Mouse (Mus musculus): Measurements from ENCODE around the gene Pimreg.
A peak's percentile ranks its signal among the peaks of the same experiment; 100 is the strongest.

Gene Pimreg

DNA sequence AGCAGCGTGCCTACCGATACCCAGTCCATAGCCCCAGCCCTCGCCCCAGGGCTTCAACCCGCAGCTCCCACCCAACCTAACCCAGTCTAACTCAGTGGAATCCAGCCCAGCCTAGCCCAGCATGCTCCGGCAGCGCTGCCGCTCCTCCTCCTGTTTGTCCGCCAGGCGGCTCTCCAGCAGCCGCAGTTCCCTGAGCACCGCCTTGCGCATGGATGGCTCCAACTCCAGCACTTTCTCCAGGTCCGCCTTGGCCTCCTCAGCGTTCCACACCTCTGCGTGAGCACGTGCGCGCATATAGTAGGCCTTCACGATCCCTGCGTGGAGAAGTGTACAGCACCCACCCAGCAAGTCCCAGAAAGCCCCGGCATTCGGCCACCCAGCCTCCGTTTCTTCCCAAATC, 12.7 kb upstream of the Pimreg start:
- DNase-seq (ENCODE audit: low read depth, low spot score): no peak

- DNase-seq (ENCODE audit: low read depth, low spot score): no peak
These were observed 10.5 kb upstream of the Pimreg start for GRCm38 (mm10) chr11:72031353-72031752.

DNA sequence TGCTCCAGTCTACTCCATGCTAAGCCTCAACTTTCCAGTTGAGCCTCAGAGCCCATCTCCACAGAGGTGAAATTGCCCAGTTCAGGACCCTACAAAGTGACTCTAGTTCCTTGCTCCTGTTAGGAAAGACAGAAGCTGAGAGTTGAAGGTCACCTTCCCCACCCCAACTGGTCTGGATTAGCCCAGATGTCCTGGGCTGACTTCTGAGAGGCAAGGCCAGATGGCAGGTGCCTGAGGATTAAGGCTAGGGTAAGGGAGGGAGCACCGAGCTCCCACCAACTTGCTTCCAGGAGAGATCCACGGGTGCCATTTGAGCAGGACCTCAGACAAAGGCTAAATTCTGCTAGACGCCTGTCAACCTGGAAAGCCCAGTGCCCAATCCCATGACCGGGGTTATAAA, 9.7 kb upstream of the Pimreg start:
- no peak for DNase-seq (ENCODE audit: low read depth, low spot score)

DNA sequence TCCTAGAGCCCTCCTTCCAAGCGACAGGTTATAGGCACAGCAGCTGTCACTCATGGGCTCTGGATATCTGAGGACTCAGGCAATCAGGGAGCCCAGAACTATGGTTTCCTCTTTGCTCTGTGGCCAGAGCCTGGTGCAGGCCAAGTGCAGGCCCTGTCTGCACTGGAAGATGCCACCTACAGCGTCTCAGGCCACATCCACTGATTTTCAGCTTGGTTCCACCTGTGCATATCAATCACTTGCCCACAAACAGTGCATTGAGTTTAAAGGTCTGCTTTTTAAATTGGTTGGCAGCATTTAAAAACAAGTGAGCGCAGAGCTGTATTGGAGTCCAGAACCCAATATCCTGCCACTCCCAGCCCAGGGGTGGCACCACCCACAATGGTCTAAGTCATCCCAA, 9.2 kb upstream of the Pimreg start:
- no peak for DNase-seq (ENCODE audit: low read depth, low spot score)

DNA sequence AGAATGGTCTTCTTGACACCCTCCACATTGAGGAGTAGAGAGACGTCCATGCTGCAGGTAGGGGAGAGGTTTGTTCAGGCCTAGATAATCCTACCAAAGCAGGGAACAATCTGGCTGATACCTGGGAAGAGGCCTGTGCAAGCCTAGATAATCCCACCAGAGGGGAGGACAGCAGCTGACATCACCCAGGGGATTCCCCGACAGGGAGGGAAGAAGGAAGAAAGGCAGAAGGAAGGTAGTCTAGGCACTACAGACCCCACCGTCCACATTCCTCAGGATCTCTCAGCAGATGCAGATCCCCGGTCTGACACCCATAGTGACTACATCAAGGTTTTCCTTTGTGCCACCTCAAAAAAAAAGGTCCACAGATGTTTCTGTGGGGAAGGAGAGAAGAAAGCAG, 4.4 kb upstream of the Pimreg start, which contains the start of gene Aipl1:
Gene Aipl1, minus strand, starts transcription at position 101 of the 400 bp plus-strand sequence.
- no peak for DNase-seq (ENCODE audit: low read depth, low spot score)

DNA sequence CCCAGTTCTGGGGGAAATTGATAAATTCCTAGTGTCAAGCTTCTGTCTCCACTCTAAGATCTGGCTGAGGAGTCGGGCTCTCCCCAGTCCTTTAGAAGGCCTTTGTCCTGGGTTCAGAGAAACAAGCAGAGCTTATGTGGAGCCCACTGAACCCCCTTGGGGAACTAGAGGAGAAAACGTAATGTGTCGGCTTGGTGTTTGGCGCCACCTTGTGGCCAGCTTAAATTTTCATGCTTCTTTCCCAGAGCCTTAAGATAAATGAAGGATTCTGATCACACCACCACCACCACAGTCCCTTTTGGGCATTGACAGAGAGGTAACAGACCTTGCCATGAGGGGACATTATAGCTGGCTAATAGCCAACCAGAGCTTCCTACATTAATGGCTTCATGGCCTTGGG, 3.8 kb upstream of the Pimreg start:
- peak; percentile 83 for DNase-seq (ENCODE audit: low read depth, low spot score)

DNA sequence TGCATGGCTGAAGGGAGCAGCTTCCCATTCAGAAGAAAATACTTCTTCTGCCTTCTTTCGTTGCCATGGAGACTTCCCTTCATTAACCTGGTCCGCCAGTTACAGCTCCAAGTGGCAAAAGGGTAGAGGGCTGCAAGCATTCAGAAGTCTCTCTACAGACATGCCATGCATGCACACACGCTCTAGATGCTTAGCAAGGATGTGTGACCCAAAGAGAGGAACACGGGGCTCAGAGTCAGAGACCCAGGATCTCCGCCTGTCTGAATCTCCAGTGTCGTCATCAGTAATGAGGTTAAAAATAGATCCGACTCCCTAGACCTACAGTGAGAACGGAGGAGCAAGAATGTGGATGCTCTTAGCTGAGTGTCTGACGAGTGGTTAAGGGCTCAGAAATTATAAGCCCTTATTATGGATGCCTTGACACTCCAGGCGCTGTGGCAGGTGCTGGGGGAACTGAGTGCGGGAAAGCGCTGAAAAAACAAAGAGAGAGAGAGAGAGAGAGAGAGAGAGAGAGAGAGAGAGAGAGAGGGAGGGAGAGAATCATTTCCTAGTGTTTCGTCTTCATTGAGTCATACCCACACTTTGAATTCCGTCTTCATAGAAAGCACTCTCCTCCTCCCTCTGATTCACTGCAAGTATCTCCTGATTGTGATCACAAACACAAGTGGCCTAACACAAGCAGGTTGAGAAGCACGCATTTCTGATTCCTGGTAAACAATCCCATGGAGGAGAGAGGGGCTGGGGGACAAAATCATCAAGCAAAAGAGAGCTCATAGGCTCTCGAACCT, 2.0 kb upstream of the Pimreg start:
- peak; percentile 38 for DNase-seq (ENCODE audit: low read depth, low spot score)

GRCm38 (mm10) chr11:72041290-72041767, 503 bp upstream of the Pimreg start:
- peak; percentile 13 for DNase-seq (ENCODE audit: low read depth, low spot score)

- peak; percentile 54 for DNase-seq (ENCODE audit: low read depth, low spot score)
These were observed 799 bp downstream of the Pimreg start for GRCm38 (mm10) chr11:72042631-72043030.

GRCm38 (mm10) chr11:72044231-72044630, 2.4 kb downstream of the Pimreg start:
- no peak for DNase-seq (ENCODE audit: low read depth, low spot score)

DNA sequence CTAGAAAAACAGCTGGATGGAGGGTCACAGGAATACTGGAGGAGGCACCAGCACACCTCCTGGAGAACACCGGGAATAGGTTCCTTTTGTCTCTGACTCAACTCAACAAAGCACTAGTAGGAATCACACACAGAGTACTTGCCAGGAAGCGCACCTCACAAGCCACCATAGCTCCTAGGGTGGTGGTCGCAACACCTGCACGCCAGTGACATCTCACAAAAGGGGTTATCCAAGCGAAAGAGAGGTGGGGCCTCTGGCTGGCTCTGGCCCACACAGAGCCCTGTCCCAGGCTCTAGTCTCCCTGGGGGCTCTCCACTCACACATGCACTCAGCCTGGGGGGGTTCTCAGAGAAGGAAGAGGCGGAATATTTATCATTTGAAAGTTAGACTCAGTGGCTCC, 6.9 kb downstream of the Pimreg start:
- no peak for DNase-seq (ENCODE audit: low read depth, low spot score)

GRCm38 (mm10) chr11:72049171-72049759, 7.4 kb downstream of the Pimreg start:
- no peak for DNase-seq (ENCODE audit: low read depth, low spot score)

- DNase-seq (ENCODE audit: low read depth, low spot score): peak; percentile 63
These were observed 8.5 kb downstream of the Pimreg start for GRCm38 (mm10) chr11:72050168-72050894.

DNA sequence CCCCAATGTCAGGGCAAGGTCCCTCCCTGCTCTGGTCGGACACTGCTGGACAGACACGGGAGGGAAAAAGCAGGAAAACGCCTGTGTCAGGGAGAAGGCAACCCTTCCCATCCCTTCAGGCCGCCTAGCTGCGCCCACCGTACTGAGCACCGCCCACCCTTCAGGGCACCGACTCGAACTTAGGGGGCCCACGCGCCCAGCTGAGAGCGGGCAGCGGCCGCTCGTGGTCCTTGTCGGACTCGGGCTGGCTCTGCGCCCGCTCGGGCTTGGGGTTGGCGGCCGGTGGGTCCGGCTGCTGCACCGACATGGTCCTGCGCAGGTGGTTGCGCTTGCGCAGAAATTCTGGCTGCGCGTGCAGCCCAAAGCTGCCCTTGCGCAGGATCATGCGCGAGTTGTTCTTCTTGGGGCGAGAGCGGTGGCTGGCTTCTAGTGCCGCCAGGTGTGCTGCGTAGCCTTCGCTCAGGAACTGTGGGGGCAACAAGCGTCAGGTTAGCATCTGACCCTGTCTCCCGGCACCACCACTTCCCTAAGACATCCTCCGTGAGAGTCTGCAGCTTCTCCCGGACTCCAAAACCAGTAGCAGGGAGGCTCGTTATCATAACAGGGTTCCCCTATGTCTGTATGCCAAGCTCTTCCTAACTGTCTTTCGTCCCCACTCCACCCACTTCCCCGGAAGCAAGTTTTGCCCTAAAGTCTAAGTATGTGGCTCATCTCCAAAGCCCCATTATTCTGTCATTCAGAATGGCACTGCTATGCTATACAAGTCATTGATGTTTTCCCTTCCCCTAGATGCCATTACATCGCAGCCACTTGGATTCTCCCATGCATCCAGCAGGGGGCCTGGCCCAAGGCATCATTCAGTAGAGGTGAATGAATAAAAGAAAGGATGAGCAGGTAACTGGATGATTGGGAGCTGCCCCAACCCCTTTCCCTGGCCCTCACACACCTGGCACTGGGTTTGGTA, 9.3 kb downstream of the Pimreg start:
- peak; percentile 38 for DNase-seq (ENCODE audit: low read depth, low spot score)

DNA sequence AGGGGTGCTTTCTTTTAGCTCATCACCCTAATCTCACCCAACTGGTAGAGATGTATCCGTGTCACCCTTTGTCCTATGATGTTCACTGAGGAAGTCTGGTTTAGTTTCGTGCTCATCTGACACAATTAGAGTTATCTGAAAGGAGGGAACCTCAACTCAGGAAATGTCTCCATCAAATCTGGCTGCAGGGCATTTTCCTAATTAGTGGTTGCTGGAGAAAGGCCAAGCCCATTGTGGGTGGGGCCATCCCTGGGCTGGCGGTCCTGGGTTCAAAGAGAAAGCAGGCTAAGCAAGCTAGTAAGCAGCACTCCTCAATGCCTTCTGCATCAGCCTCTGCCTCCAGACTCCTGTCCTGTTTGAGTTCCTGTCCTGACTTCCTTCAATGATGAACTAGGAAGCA, 10.4 kb downstream of the Pimreg start:
- DNase-seq (ENCODE audit: low read depth, low spot score): no peak

- peak; percentile 84 for DNase-seq (ENCODE audit: low read depth, low spot score)
These were observed 10.8 kb downstream of the Pimreg start for GRCm38 (mm10) chr11:72052636-72053035.

- DNase-seq (ENCODE audit: low read depth, low spot score): no peak
These were observed 13.3 kb downstream of the Pimreg start for GRCm38 (mm10) chr11:72055176-72055575.

DNA sequence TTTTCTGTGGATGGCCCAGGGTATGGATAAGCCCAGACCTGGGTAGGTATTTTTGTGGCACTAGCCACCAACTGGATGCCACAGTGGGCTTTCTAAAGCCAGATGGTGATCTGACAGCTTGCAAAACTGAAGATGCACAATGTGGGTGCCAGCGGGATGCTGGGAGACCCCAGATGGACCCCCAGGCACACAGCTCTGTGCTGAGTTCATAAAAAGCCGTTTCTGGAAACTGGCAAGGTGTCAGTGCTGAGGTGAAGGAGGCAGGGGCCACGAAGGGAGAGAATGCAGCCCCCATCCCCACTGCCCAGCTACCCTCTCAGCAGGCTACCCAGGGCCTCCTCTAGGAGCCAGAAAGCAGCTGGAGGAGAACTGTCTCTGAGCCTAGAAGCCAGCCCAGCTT, 15.3 kb downstream of the Pimreg start:
- DNase-seq (ENCODE audit: low read depth, low spot score): no peak

DNA sequence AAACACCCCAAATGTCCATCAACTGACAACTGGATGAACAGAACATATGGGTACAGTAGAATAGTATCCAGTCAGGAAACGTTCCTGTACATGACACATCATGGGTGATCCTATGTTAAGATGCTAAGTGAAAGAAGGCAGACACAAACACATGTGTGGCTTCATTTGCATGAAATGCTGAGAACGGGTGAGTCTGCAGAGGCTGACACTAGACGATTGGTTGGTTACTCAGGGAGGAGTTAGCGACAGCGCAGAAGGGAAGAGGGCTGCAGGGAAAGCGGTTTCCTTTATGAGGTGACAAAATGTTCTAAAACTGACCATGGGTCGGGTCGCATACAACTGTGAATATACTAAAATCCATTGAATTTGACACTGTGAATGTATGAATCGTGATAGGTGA, 18.6 kb downstream of the Pimreg start:
- DNase-seq (ENCODE audit: low read depth, low spot score): no peak

DNA sequence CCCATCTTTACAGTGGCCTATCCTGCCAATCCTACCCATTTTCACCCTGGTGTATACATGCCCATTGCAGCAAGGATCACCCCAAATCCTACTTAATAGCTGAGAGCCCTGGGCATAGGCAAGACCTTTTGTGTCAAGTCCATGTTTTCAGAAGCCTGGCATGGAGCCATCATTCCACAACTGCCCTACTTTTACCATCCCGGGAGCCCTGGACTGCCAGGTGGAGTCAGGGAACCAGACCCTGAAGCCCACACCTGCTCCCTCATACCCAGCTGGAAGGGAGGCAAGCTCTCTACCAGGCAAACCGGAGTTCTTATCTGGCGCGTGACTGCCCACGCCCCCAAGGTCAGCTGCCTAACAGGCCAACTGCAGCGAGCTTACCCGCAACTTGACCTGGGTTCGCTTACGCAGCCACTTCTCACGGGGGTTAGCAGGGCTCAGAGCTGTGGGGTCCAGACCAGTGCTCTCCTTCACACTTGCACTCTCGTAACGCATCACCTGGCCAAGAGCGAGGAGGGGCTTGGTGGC, 19.3 kb downstream of the Pimreg start:
- DNase-seq (ENCODE audit: low read depth, low spot score): no peak

DNA sequence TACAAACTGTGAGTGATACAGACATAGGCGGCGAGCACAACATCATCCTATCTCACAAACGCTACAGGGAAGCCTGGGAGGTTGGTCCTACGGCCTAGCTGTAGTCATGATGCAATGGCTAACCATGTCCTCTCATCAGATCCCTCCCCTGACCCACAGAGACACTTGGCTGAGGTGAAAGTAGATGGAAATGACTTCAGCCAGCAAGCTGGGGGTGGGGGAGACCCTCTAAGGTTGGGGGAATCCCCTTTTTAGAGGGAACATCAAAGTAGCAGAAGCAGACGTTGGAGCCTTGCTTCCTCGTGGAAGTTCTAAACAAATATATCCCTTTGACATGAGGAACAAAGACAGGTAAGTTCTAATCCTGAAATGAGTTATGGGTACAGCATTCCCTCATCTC, 22.6 kb downstream of the Pimreg start:
- no peak for DNase-seq (ENCODE audit: low read depth, low spot score)

Data from 3T3-L1 (cell line).